Mouse (Mus musculus): Measurements from ENCODE around the gene Gm11011. TPM values are rescaled to one million over a fixed set of nuclear protein-coding genes. Genes with fewer than 3 reads are reported as not detected.

Gm11011 gene
- polyA plus RNA-seq, 1 experiment from 2014 or later = not detected

GRCm38 (mm10) chr2:169607787-169608186 lies 20.2 kb upstream of the Gm11011 start:
- Histone ChIP-seq H3K27me3 (ENCODE audit: insufficient read depth, low read length) (no peaks in the 10 kb centered on the region), H3K4me2 (no peak overlapping the region), H3K36me3 (ENCODE audit: insufficient read depth) (no peaks in the 10 kb centered on the region), H3K4me3 (ENCODE audit: low read depth, low read length) (no peak overlapping the region), H3K9ac (no peak overlapping the region), H3K9me3 (ENCODE audit: low read depth, low read length) (no peaks in the 10 kb centered on the region), H3K27ac (ENCODE audit: low read depth) (peak overlapping the region; percentile 70), H3K4me1 (ENCODE audit: insufficient read depth) (peaks cover 17% of the 10 kb centered on the region)
- no peak for TF ChIP-seq CTCF (IDR thresholded peaks at IDR 0.05; ENCODE audit: low read depth)
- ATAC-seq (ENCODE audit: insufficient read depth) = peak; percentile 78
- peak; percentile 86 for DNase-seq
- WGBS = 3% methylated on average over 2 of the region's 2 CpGs

- H3K27ac ChIP-seq (ENCODE audit: low read depth) = 0 out of 2 replicates have a peak overlapping the region, but pooled peaks have one; percentile 70
- peaks cover 17% of the 10 kb centered on the region for H3K4me1 ChIP-seq (ENCODE audit: insufficient read depth)
- H3K9me3 ChIP-seq (ENCODE audit: low read depth, low read length) = no peaks in the 10 kb centered on the region
- H3K4me2 ChIP-seq = no peak overlapping the region
- WGBS = 61% methylated on average over 13 of the region's 13 CpGs
- peak; percentile 60 for DNase-seq
- H3K27me3 ChIP-seq (ENCODE audit: insufficient read depth, low read length) = no peaks in the 10 kb centered on the region
- no peak overlapping the region for H3K9ac ChIP-seq
- no peak overlapping the region for H3K4me3 ChIP-seq (ENCODE audit: low read depth, low read length)
- ATAC-seq (ENCODE audit: insufficient read depth) = 0 out of 2 replicates have a peak, but pooled peaks have one; percentile 25
- H3K36me3 ChIP-seq (ENCODE audit: insufficient read depth) = no peaks in the 10 kb centered on the region
- TF ChIP-seq CTCF (IDR thresholded peaks at IDR 0.05; ENCODE audit: low read depth) = no peak
Measured at GRCm38 (mm10) chr2:169606901-169607678, 19.5 kb upstream of the Gm11011 start.

GRCm38 (mm10) chr2:169600163-169600562 lies 12.6 kb upstream of the Gm11011 start:
- Histone ChIP-seq H3K9ac (no peak overlapping the region), H3K4me3 (ENCODE audit: low read depth, low read length) (no peak overlapping the region), H3K36me3 (ENCODE audit: insufficient read depth) (no peaks in the 10 kb centered on the region), H3K27ac (ENCODE audit: low read depth) (peak overlapping the region; percentile 58; the same call in 1 of the 2 replicates), H3K27me3 (ENCODE audit: insufficient read depth, low read length) (no peaks in the 10 kb centered on the region), H3K4me1 (ENCODE audit: insufficient read depth) (peaks cover 20% of the 10 kb centered on the region; the same call in 1 of the 2 replicates), H3K4me2 (no peak overlapping the region), H3K9me3 (ENCODE audit: low read depth, low read length) (no peaks in the 10 kb centered on the region)
- TF ChIP-seq CTCF (IDR thresholded peaks at IDR 0.05; ENCODE audit: low read depth) = no peak
- DNase-seq (peak; percentile 85), ATAC-seq (ENCODE audit: insufficient read depth) (peak; percentile 73)
- 32% methylated on average over 6 of the region's 6 CpGs for WGBS

- Histone ChIP-seq H3K4me3 (ENCODE audit: low read depth, low read length) (no peak overlapping the region), H3K4me1 (ENCODE audit: insufficient read depth) (peaks cover 20% of the 10 kb centered on the region; the same call in 1 of the 2 replicates), H3K4me2 (no peak overlapping the region), H3K27me3 (ENCODE audit: insufficient read depth, low read length) (no peaks in the 10 kb centered on the region), H3K36me3 (ENCODE audit: insufficient read depth) (no peaks in the 10 kb centered on the region), H3K9me3 (ENCODE audit: low read depth, low read length) (no peaks in the 10 kb centered on the region), H3K27ac (ENCODE audit: low read depth) (peak overlapping the region; percentile 58; the same call in 1 of the 2 replicates), H3K9ac (no peak overlapping the region)
- ATAC-seq (ENCODE audit: insufficient read depth) (no peak), DNase-seq (no peak)
- TF ChIP-seq CTCF (IDR thresholded peaks at IDR 0.05; ENCODE audit: low read depth) = no peak
- WGBS = 66% methylated on average over 4 of the region's 4 CpGs
Measured at GRCm38 (mm10) chr2:169599591-169599990, 12.0 kb upstream of the Gm11011 start.

GRCm38 (mm10) chr2:169597971-169598370 lies 10.4 kb upstream of the Gm11011 start:
- TF ChIP-seq CTCF (IDR thresholded peaks at IDR 0.05; ENCODE audit: low read depth) = no peak
- ATAC-seq (ENCODE audit: insufficient read depth) (no peak), DNase-seq (no peak)
- H3K4me2 ChIP-seq = no peak overlapping the region
- H3K27ac ChIP-seq (ENCODE audit: low read depth) = no peak overlapping the region
- no peaks in the 10 kb centered on the region for H3K36me3 ChIP-seq (ENCODE audit: insufficient read depth)
- H3K4me1 ChIP-seq (ENCODE audit: insufficient read depth) = peaks cover 24% of the 10 kb centered on the region
- no peaks in the 10 kb centered on the region for H3K27me3 ChIP-seq (ENCODE audit: insufficient read depth, low read length)
- H3K4me3 ChIP-seq (ENCODE audit: low read depth, low read length) = no peak overlapping the region
- no peak overlapping the region for H3K9ac ChIP-seq
- 87% methylated on average over 8 of the region's 8 CpGs for WGBS
- no peaks in the 10 kb centered on the region for H3K9me3 ChIP-seq (ENCODE audit: low read depth, low read length)

GRCm38 (mm10) chr2:169597357-169597756 lies 9.8 kb upstream of the Gm11011 start:
- no peaks in the 10 kb centered on the region for H3K27me3 ChIP-seq (ENCODE audit: insufficient read depth, low read length)
- no peak overlapping the region for H3K27ac ChIP-seq (ENCODE audit: low read depth)
- no peak overlapping the region for H3K9ac ChIP-seq
- DNase-seq = no peak
- H3K4me3 ChIP-seq (ENCODE audit: low read depth, low read length) = no peak overlapping the region
- 81% methylated on average over 6 of the region's 6 CpGs for WGBS
- no peaks in the 10 kb centered on the region for H3K36me3 ChIP-seq (ENCODE audit: insufficient read depth)
- H3K4me2 ChIP-seq = no peak overlapping the region
- no peak for TF ChIP-seq CTCF (IDR thresholded peaks at IDR 0.05; ENCODE audit: low read depth)
- H3K9me3 ChIP-seq (ENCODE audit: low read depth, low read length) = no peaks in the 10 kb centered on the region
- ATAC-seq (ENCODE audit: insufficient read depth) = no peak
- peaks cover 24% of the 10 kb centered on the region for H3K4me1 ChIP-seq (ENCODE audit: insufficient read depth)

- TF ChIP-seq CTCF (IDR thresholded peaks at IDR 0.05; ENCODE audit: low read depth) = no peak
- Histone ChIP-seq H3K4me2 (no peak overlapping the region), H3K27ac (ENCODE audit: low read depth) (peak overlapping the region; percentile 63), H3K9me3 (ENCODE audit: low read depth, low read length) (no peaks in the 10 kb centered on the region), H3K36me3 (ENCODE audit: insufficient read depth) (no peaks in the 10 kb centered on the region), H3K9ac (no peak overlapping the region), H3K4me1 (ENCODE audit: insufficient read depth) (peaks cover 4% of the 10 kb centered on the region; the same call in 1 of the 2 replicates), H3K27me3 (ENCODE audit: insufficient read depth, low read length) (no peaks in the 10 kb centered on the region), H3K4me3 (ENCODE audit: low read depth, low read length) (no peak overlapping the region)
- ATAC-seq (ENCODE audit: insufficient read depth) (peak; percentile 62), DNase-seq (peak; percentile 82)
- WGBS = 37% methylated on average over 3 of the region's 3 CpGs
Measured at GRCm38 (mm10) chr2:169593742-169594141, 6.2 kb upstream of the Gm11011 start.
